Mouse (Mus musculus) thymus, postnatal 4 days (tissue): Measurements from ENCODE around the gene Txk.
A peak's percentile ranks its signal among the peaks of the same experiment; 100 is the strongest.

Experiments
- DNase-seq: peaks from one replicate; pipeline ENCODE4 v3.0.0; 2021

Txk gene

GRCm38 (mm10) chr5:72681451-72681850 is 71.1 kb downstream of the Txk start:
- DNase-seq: no peak

- DNase-seq: no peak
Observed at GRCm38 (mm10) chr5:72674994-72675542, 77.5 kb downstream of the Txk start.

GRCm38 (mm10) chr5:72671017-72671699 is 81.4 kb downstream of the Txk start:
- no peak for DNase-seq

- no peak for DNase-seq
Observed at GRCm38 (mm10) chr5:72668351-72668750, 84.2 kb downstream of the Txk start.

- DNase-seq: no peak
Observed at GRCm38 (mm10) chr5:72666428-72666827, 86.1 kb downstream of the Txk start.

GRCm38 (mm10) chr5:72665281-72665680 is 87.3 kb downstream of the Txk start:
- DNase-seq: peak; percentile 84

GRCm38 (mm10) chr5:72664854-72665253 is 87.7 kb downstream of the Txk start:
- DNase-seq: no peak

- no peak for DNase-seq
Observed at GRCm38 (mm10) chr5:72664126-72664525, 88.5 kb downstream of the Txk start.

- DNase-seq: no peak
Observed at GRCm38 (mm10) chr5:72661051-72661781, 91.4 kb downstream of the Txk start.

- no peak for DNase-seq
Observed at GRCm38 (mm10) chr5:72658375-72658774, 94.2 kb downstream of the Txk start.

- no peak for DNase-seq
Observed at GRCm38 (mm10) chr5:72656270-72656791, 96.2 kb downstream of the Txk start.

- DNase-seq: no peak
Observed at GRCm38 (mm10) chr5:72653068-72653674, 99.4 kb downstream of the Txk start.

GRCm38 (mm10) chr5:72648987-72649735 is 103.4 kb downstream of the Txk start:
- no peak for DNase-seq

- no peak for DNase-seq
Observed at GRCm38 (mm10) chr5:72647958-72648595, 104.5 kb downstream of the Txk start.

- DNase-seq: peak; percentile 89
Observed at GRCm38 (mm10) chr5:72647418-72647907, 105.1 kb downstream of the Txk start, which contains the start of gene Nipal1. Nipal1 (plus strand) TSS chr5:72647795.

- no peak for DNase-seq
Observed at GRCm38 (mm10) chr5:72646996-72647395, 105.6 kb downstream of the Txk start.

GRCm38 (mm10) chr5:72646131-72646530 is 106.4 kb downstream of the Txk start:
- DNase-seq: peak; percentile 84
